Mouse (Mus musculus) A20 (cell line): ENCODE data around the gene Arid1b.

Experiments used
- DNase-seq: peaks from one replicate; pipeline ENCODE4 v3.0.0-alpha.2; 2011; ENCODE audit warnings: low read depth, low spot score

The Arid1b gene

GRCm38 (mm10) chr17:4995561-4996051, 1.5 kb downstream of the Arid1b start:
- peak; percentile 84 for DNase-seq

DNA sequence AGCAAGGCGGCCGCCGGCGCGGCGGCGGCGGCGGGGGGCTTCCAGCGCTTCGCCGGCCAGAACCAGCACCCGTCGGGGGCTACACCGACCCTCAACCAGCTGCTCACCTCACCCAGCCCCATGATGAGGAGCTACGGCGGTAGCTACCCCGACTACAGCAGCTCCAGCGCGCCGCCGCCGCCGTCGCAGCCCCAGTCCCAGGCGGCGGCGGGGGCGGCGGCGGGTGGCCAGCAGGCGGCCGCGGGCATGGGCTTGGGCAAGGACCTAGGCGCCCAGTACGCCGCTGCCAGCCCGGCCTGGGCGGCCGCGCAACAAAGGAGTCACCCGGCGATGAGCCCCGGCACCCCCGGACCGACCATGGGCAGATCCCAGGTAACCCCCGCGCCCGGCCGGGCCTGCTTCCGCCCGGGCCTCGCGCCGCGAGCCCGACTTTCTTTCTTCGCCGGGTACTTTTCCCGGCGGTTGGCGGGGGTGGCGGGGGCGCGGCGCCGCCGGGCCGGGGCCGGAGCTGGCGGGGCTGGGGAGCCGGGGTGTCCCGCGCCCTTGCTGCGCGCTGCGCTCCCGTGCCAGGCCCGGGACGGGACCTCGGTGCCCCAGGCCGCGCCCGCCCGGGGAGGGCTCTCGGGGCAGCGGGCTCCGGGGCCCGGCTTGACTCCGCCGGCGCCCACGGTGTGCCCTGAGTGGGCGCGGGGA, 2.1 kb downstream of the Arid1b start:
- DNase-seq, result peak; percentile 57

- peak; percentile 87 for DNase-seq
Measured at GRCm38 (mm10) chr17:4996814-4997549, 2.9 kb downstream of the Arid1b start.

DNA sequence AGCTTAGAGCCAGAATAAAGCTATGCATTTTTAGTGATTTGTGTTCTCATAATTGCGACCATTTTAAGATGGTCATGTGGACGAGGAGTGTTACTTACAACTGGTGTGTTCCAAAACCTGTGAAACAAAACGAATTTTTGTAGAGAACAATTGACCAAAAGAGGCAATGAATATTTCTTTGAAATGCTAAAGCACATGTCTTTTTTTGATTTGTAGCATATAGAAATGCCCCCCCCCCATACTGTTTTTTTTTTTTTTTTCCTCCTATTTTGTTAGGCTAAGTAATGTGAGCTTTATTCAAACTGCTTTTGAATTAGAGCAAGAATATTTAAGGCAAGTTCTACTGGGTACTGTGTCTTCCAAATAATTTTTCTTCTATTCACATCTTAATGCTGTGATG, 3.8 kb downstream of the Arid1b start:
- peak; percentile 71 for DNase-seq

- DNase-seq, result peak; percentile 55
Measured at GRCm38 (mm10) chr17:4999256-4999655, 5.1 kb downstream of the Arid1b start.

DNA sequence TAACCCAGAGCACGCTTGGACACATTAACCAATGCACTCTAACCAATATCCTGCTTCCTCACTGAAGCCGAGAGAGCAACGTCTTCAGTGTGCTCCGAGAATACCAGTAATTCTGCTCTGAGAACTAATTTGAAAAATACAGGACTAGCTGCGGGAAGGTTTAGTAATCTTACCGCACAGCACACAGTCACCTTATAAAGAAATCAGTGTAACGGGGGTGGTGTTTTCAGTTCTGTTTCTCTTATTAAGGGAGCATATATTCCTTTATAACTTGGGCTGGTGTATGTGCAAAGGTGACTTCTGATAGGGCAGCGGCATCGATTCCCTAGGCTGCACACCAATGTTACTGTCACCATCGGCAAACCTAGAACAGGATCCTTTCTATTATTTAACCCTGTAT, 5.9 kb downstream of the Arid1b start:
- peak; percentile 78 for DNase-seq

DNA sequence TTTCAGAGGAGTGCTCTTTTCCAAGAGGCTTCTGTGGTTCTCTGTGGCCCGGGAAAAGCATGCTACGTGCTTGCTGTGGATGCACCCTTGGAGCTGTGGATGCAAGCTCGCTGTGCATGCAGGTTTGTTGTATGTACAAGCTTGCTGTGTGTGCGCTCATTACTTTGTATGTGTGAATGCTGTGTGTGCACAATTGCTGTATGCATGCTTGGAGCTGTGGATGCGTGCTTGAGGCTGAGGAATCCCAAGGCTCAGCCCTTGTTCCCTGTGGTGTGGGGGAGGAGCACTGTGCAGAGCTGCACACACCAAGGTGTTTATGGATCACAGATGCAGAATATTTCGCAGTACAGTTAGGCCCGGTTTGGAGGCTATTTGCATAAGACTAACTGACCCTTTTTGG, 6.7 kb downstream of the Arid1b start:
- peak; percentile 66 for DNase-seq

- DNase-seq, result peak; percentile 69
Measured at GRCm38 (mm10) chr17:5001531-5002131, 7.5 kb downstream of the Arid1b start.

DNA sequence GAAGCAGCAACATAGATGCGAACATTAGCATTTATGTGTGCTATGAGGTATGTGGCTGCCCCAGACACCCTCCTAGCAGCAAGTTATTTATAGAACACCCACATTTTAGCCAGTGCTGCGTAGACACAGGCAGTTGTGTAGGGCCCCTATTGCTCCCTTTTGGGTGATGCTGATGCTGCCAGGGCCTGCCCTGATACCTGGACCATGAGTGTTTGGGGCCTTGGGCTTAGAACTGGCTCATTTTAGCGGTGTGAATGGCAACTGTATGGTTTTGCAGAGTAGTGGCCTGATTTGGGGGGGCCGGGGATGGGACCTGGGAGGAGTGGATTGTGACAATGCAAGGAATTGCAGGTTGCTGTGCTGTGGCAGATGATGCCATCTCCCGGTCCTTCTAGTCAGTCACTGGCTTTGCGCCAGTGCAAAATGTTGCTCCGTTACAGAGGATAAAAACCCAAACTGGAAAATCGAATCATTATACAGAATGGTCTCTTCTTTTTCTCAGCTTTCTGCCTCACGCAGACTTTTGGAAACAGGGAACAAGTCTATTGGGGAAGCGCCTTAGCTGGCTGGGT, 8.9 kb downstream of the Arid1b start:
- peak; percentile 27 for DNase-seq

GRCm38 (mm10) chr17:5004266-5004665, 10.1 kb downstream of the Arid1b start:
- peak; percentile 49 for DNase-seq

GRCm38 (mm10) chr17:5004706-5005105, 10.6 kb downstream of the Arid1b start:
- peak; percentile 50 for DNase-seq

- DNase-seq, result no peak
Measured at GRCm38 (mm10) chr17:5005285-5005684, 11.2 kb downstream of the Arid1b start.

DNA sequence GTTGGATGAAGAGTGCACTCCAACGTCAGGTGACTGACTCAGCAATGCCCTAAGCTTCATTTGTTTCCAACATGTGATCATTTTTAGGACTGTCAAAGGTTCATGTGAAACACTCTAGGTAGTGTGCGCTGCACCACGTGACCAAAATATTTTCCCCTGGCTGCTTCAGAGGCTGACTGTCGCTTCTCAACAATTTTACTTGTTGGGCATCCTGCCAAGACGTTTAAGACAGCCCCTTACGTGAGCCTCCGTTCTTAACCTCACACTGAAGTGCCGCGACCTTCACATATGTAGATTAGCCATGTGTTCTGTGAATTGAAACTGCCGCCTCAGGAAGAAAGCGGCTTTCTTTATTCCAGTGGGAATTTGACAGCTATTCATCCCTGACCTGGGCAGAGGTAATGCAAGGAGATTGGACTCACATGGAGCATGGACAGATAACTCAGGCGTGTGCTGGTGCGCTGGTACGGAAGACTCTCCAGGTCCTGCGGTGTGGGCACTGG, 13.1 kb downstream of the Arid1b start:
- peak; percentile 78 for DNase-seq

- DNase-seq, result no peak
Measured at GRCm38 (mm10) chr17:5008236-5008635, 14.1 kb downstream of the Arid1b start.

DNA sequence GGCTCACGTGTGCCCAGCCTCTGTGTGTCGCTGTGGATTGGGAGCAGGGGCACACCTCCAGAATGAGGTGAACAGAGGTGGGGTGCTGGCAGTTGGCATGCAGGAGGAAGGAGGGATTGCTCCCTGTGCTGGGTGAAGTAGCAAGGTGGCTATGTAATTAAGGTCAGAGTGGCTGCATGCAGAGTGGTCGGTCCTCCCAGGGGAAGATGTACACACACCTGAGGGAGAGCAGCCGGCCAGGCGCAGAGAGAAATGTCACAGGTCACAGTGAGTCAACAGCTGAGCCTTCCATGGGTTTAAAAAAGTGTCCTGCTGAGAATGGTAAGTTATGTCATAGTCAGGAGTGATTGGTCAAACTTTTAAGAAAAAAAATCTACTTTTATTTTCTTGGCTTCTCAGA, 14.6 kb downstream of the Arid1b start:
- DNase-seq, result no peak

DNA sequence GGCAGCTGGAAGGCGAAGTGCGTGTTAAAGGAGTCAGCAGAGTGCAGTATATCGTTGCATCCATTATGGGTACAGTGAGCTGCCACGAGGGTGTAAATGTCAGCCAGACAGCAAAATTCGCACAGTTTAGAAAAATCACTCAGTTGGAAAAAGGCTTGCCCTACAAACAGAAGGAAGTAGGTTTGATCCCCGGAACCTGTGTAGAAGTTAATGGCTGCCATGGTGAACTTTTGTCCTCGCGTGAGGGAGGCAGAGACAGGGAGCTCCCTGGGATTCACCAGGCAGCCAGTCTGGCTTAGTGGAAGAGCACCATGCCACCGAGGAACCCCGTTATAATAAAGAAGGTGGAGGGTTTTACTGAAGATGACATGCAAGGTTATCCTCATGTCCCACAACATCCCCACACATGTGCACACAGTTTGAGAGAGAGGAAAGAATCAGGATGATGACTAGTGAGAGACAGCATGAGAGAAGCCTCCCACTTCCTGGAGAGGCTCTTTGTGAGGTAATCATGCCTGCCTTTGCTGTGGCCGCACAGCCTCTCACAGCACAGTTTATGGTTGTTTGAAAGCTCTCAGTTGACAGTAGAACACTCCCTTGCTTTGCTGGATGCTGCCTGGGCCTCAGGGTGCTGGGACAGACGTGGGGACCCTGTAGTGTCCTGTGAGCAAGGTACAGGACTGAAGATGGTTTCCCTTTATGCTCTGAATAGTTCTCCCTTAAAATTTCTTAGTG, 15.6 kb downstream of the Arid1b start:
- no peak for DNase-seq

GRCm38 (mm10) chr17:5010781-5011180, 16.6 kb downstream of the Arid1b start:
- DNase-seq, result no peak

DNA sequence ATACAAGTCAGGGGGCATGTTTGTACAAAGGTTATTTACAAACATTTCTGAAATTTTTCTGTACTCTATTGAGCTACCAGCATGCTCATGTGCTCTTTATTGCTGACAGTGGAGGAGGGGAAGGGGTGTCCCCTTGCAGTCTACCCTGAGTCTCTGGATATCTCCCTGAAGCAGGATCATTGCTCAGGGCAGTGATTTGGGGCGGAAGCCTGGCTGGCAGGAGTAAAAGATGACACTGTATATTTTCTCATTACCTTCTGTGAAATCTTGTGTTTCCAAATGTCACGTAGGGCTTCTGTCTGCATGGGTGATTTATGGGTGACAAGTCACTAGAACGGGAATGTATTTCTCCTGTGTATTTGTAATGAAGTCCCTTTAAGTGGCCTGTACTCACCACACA, 18.0 kb downstream of the Arid1b start:
- no peak for DNase-seq

- no peak for DNase-seq
Measured at GRCm38 (mm10) chr17:5012517-5012916, 18.4 kb downstream of the Arid1b start.

GRCm38 (mm10) chr17:5014327-5014957, 20.3 kb downstream of the Arid1b start:
- no peak for DNase-seq

DNA sequence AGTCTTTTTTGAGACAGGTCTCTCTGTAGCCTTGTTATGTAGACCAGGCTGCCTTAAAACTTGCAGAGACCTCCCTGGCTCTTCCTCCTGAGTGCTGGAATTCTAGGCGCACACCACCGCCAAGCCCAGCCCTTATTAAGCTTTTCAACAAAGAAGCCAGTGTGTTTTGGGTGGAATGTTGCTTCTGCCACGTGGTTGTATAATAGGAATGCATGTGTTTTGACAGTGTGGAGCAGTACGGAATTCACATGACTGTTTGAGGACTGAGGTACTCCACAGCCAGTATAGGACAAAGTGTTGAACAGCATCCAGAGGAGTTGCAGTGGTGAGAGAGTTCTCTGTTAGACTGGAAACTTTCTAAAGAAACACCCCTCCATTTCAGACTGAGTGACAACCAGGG, 22.3 kb downstream of the Arid1b start:
- DNase-seq, result no peak
